Mouse (Mus musculus): ENCODE measurements at regions not wholly inside any gene's neighbourhood (a gene's known extent, or its start where the extent isn't known, plus 50 kb on each side); places are given as distances from the start of the nearest gene placed in this dataset.

DNA sequence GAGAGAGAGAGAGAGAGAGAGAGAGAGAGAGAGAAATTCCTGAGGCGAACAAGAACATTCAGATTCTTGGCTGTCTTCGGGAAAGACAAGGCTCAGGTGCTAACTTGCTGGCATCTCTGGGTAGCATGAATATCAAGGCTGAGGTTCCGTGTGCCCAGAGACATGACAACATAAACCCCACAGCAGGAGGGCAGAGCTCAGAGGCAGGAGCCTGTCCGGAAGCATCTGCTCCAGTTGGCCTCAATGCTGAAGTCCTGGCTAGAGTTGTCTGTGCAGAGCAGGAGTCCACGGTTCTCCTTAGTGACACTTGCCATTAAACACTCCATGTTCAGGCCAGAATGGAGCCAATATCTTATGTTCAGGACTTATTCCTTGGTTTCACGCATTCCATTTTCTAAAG lies 555.6 kb downstream of the Plekhb2 start:
- ATAC-seq (replicated peaks; ENCODE audit: insufficient number of reproducible peaks, low FRiP score, low TSS enrichment, poor library complexity, severe bottlenecking) = no peak

DNA sequence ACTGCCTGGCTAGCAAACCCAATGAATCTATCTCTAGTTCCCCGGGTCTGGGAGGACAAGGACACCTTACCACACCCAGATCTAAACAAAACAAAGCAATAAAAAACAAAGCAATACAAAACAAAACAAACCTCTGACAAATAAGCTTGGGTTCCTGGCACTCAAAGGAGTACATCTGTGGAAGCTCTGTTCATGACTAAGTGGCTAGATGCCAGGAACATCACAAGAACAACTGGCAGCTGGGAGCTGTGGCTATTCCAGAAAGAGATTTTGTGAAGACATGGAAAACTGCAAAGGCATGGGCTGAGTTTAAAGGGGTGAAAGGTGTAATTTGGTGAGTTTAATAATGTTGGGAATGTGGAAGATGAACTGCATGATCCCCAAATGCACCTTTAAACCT lies 565.9 kb downstream of the Plekhb2 start:
- no peak for ATAC-seq (replicated peaks; ENCODE audit: insufficient number of reproducible peaks, low FRiP score, low TSS enrichment, poor library complexity, severe bottlenecking)

DNA sequence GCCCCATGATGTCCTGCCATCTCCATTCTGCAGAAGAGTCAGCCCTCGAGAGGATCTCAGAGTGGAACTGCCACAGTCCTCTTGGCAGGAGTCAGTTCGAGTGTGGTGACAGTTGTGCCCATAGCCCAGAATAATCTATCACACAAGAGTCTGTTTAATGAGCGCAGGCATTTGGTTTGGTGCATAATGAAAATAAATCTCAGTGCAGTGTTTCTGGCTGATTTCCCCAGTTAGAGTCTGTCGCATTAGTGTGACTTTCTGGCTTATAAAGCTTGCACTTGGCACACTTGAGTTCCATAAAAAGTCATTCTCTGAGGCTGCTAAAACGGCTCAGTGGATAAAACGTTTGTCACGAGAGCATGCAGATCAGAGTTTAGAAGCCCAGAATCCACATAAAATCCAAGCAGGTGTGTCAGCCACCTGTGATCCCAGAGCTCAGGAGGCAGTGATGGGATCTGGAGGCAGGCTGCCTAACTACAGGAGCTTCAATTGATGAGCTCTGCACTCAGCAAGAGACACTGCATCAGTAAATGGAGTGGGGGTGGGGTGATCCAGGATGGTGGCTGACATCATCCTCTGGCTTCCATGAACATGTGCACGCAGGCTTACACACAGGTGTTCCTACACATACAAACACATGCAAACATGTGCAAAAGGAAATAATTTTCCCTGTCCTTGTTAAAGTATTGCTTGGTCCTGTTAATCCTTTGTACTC lies 578.5 kb downstream of the Plekhb2 start:
- ATAC-seq (replicated peaks; ENCODE audit: insufficient number of reproducible peaks, low FRiP score, low TSS enrichment, poor library complexity, severe bottlenecking) = no peak

DNA sequence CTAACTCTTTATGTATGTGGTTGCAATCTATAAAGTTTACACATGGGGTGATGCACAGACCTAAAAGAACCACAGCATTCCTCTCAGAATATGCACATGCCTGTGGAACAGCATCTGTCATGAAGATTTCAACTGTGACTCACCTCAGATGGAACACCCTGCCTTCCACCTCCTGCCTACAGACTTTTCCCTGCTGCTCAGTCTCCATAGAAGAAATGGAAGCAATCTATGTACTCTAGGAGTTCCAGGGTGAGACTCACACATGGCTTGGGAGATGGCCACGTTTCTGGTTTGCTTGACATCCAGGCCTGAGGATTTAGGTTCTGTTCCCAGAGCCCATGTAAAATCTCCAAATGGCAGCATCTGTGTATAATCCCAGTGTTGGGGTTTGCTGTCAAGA lies 579.7 kb downstream of the Plekhb2 start:
- no peak for ATAC-seq (replicated peaks; ENCODE audit: insufficient number of reproducible peaks, low FRiP score, low TSS enrichment, poor library complexity, severe bottlenecking)

DNA sequence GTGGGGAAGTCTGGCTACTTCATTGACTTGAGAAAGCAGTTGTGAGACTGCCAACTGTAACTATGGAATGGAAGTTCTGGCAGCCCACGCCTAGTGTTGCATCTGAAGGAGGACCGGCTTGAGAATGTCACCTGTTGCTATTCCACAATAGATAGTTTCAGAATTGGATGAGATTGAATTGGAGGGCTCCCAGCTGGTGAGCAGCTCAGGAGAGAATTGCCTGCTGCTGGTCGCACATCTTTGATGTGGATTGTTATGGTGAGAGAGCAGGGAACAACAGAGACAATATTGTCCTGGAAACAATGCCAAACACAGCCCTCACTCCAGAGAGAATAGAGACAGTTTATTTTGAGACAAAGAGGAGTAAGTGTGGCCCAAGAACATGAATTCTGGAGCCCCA lies 585.9 kb downstream of the Plekhb2 start:
- ATAC-seq (replicated peaks; ENCODE audit: insufficient number of reproducible peaks, low FRiP score, low TSS enrichment, poor library complexity, severe bottlenecking) = no peak

DNA sequence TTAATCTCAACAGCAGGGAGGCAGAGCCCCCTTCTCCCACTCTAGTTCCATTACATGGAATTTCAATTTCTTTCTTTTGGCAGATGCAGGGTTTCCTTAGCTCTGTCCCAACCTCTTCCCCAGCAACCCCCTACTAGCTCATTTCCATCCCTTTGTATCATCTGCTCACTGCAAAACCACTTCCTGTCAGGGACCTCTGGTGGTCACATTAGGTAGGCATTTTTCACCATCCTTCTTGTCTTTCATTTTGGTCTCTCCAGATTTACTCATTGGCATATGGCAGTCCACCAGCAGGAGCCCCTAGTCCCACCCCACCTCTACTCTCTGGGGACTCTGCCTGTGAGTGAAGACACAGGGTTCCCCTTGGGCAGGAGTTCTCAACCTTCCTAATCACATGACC lies 597.6 kb downstream of the Plekhb2 start:
- ATAC-seq (replicated peaks; ENCODE audit: insufficient number of reproducible peaks, low FRiP score, low TSS enrichment, poor library complexity, severe bottlenecking) = no peak

DNA sequence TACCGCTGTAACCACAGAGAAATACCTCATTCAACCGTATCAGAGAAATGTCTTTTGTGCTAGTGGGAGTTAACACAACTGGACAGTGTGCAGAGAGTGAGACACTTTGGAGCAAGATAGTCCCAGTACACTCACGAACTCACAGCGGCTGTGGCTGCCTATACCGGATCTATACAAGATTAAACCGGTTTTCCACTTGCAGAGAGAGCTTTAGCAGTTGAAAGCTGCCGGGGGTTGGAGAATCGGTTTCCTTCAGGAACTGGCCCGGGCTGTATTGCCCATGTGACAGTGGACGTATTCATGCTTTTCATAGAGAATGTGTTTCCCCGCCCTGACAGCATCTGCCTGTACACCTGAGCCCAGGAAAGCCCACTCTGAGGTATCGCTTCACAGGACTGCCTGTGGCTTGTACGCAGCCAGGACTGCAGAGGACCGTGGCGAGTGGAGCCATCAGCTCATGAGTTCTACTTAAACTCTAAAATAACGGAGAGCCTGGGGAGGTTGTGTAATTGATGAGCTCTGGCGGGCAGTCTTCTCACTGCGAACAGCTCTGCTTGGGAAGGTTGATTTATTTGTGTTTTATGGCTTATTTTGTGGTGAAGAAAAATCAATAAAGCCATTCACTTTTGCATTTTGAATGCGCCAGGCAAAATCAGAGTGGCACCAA lies 602.8 kb downstream of the Plekhb2 start:
- ATAC-seq (replicated peaks; ENCODE audit: insufficient number of reproducible peaks, low FRiP score, low TSS enrichment, poor library complexity, severe bottlenecking) = no peak

DNA sequence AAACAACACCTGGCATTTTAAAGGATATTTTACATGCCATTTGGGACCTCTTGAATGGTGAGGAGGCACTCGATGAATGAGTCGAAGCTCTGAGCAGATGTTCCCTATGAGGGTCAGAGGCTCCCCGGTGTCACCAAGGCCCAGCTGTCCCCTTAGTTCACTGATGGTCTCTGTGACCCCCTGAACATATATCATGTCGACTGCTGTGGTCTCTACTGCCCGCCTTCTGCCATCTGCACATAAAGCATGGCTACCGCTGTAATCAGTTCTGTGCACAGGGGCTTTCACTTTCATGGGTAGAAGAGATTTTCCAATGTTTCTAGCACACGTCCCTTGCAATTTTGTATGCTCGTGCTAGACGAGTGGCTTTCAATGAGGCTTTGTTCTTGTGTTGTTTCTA lies 607.8 kb downstream of the Plekhb2 start:
- ATAC-seq (replicated peaks; ENCODE audit: insufficient number of reproducible peaks, low FRiP score, low TSS enrichment, poor library complexity, severe bottlenecking) = no peak

DNA sequence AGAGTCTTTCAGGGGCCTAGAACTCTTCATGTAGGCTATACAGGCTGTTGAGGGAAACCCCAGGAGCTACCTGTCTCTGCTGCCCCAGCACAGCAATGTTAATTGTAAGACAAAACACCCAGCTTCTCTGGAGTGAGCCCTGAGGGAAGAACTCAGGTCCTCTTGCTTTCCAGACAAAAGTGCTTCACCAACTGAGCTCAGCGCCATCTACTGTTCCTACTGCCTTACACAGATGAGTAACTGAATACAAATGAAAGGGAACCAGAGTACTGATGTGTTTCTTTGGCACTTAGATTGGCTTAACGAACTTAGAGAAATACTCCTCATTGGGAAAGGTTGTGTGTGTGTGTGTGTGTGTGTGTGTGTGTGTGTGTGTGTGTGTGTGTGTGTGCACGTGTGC lies 603.1 kb upstream of the Hs6st1 start:
- no peak for ATAC-seq (replicated peaks; ENCODE audit: insufficient number of reproducible peaks, low FRiP score, low TSS enrichment, poor library complexity, severe bottlenecking)

DNA sequence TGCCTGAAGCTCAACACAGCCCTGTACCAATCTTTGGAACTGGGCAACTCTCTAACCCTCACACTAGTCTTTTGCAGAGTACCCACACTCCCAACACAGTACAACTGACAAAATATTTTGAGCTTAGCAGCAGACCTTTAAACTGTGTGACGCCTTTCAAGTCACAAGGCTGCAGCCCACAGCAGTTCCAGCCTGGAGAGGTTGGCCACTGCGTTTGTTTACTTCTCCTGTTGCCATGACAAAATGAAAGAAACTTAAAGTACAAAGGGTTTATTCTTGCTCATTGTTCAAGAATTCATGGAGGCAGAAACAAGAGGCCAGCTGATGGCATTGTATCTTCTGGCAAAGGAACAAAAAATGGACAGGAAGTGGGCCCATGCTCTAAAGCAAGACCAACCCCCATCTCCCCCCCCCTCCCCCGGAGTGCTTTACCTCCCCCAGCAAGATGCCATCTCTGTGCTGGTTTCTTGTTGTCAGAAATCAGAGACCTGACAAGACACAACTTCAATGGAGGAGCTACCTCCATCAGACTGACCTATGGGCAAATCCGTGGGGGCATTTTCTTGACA lies 598.9 kb upstream of the Hs6st1 start:
- ATAC-seq (replicated peaks; ENCODE audit: insufficient number of reproducible peaks, low FRiP score, low TSS enrichment, poor library complexity, severe bottlenecking) = no peak

DNA sequence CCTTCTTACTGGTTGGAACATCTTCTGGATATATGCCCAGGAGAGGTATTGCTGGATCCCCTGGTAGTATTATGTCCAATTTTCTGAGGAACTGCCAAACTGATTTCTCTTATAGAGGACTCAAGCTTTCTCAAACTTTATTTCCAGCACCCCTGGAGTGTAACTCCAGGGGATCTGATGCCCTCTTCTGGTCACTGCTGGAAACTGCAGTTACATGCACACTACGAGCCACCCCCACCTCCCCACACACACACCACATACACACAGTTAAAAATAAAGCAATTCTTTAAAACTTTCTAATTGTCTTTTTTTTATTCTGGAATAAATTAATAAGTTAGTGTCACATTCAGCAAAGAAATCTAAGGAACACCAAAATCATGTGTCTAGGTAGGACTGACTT lies 589.9 kb upstream of the Hs6st1 start:
- no peak for ATAC-seq (replicated peaks; ENCODE audit: insufficient number of reproducible peaks, low FRiP score, low TSS enrichment, poor library complexity, severe bottlenecking)

DNA sequence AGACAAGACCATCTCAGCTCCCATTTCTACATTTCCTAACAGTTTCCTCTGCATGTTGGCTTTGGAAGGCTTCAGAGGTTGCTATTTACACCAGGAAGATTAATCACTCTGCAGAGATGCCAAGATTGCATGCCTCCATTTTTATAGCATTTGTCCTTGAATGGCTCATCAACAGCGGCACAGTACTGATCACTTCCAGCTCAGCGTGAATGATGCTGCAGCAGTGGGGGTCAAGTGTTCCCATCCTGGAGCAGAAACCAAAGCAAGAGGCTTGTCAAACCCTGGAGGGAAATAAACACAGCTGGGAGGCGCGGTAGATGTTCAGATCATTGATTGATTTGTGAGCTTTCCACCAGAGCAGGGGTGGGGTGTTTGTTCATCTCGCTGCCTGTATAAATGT lies 572.2 kb upstream of the Hs6st1 start:
- no peak for ATAC-seq (replicated peaks; ENCODE audit: insufficient number of reproducible peaks, low FRiP score, low TSS enrichment, poor library complexity, severe bottlenecking)

DNA sequence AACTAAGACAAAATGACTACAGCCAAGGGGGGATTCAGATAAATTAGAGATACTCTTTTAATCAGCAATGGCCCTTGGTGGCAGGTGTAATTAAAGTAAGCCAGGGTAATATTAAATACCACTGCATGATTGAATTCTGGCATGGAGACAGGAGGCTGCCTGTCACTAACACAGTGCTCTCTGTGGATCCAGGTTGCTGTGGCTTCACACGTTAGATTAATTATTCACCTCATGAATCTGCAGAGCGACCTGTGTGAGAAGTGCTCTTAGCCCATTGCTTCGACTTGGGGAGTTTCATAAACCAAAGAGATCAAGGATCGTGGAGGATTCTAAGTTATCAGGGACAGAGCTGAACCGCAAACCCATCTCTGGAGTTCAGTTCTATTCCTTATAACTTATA lies 545.2 kb upstream of the Hs6st1 start:
- no peak for ATAC-seq (replicated peaks; ENCODE audit: insufficient number of reproducible peaks, low FRiP score, low TSS enrichment, poor library complexity, severe bottlenecking)

DNA sequence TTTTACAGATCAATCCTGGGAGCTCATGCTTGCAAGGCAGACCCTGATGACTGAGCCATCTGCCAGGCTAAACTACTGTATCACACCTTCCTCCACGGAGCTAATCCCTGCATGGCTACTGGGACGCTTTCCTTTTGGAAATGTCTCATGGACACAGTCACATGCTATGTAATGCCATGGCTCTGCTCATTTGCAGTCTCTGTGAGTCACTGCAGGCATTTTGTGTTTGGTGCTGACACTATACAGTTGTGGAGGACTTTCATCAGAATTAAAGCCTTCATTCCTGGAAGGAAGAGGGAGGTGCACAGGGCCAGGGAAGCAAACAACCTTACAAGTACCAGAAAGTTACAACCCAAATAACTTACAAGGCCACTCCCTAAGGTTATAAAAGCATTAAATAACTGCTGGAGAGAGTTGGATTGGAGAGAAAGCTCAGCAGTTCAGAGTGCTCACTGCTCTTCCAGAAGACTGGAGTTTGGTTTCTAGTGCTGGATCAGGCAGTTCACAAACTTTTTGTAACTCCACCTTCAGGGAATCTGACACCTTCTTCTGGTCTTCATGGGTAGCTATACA lies 544.3 kb upstream of the Hs6st1 start:
- ATAC-seq (replicated peaks; ENCODE audit: insufficient number of reproducible peaks, low FRiP score, low TSS enrichment, poor library complexity, severe bottlenecking) = no peak

DNA sequence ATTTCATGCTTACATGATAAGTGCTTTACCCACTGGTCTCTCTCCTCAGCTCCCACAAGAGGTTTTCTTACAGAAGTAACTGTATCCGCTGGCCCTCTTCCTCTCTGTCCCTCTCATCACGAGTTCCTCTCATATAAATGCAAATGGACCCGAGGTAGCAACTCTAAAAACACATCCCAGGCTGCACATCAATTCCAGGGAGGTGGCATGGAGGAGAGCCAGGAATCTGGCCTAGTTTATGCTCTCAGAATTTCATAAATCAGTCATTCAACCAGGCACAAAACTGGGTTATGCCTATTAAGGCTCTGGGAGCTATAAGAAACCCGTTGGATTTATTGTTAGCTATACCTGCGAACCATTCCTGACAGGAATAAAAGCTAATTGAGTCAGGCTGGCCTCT lies 543.4 kb upstream of the Hs6st1 start:
- no peak for ATAC-seq (replicated peaks; ENCODE audit: insufficient number of reproducible peaks, low FRiP score, low TSS enrichment, poor library complexity, severe bottlenecking)

DNA sequence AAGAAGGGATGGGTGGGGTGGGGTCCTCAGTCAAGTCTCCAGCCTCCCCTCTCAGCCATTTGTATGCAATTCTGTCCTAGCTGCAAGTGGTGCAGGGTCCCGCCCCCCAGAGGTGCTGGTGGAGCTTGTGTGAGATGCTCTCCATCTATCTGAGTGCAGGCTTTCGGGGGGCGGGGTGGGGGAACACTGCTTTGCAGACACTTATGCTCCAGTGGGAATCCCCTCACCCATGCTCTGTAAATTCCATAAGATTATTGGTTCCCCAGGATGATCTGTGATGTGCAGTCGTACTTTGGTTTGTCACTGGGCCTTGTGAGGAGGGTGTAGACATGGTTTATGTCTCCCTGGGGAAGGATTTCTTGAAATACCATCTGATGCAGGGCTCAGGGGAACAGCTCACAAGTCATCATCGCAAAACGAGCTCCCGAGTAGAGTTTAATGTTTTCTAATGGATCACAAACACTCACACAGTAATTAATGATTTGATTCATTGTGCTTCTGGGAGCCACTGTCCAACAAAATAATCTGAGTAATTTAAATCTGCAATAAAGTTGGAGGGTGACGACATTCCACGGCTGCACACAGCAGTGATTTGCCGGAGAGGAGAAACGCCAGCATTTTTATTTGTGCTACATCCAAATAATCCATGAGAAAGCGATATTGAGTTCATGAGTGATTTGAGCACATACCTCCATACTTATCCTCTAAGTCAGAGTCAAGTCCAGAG lies 540.3 kb upstream of the Hs6st1 start:
- no peak for ATAC-seq (replicated peaks; ENCODE audit: insufficient number of reproducible peaks, low FRiP score, low TSS enrichment, poor library complexity, severe bottlenecking)

DNA sequence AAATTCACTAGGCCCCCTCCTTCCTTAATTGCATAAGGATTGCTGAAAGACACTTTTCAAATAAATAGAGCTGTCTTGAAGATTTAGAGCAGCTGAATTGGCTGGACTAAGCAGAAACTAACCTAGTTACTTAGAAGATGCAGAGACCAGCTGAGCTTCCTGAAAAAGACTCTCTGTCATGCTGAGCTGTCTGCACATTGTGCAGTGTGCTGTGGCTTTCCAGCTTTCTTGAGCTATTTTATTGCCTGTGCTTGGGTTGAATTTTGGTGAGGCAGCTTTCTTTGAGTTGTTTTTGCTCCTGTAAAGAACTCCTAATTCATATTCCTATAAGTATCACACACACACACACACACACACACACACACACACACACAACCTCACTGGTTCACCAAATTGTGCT lies 532.7 kb upstream of the Hs6st1 start:
- no peak for ATAC-seq (replicated peaks; ENCODE audit: insufficient number of reproducible peaks, low FRiP score, low TSS enrichment, poor library complexity, severe bottlenecking)

DNA sequence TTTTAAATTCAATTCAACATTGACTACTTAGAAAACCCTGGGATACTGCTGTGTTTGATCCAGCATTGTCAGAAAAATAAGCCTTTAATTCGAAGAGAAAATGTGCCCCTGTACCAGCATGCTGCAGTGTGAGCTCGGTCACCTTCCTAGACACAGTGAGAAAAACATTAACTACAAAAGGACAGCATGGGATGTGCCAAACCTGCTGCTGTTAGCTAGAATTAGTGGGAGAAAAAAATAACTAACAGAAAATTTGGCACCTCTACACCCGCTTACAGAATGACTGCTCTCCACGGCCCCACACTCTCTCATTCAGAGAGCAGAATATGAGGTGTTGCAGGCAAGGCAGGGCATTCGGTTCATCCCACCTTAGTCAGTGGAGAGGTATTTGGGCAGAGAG lies 531.9 kb upstream of the Hs6st1 start:
- ATAC-seq (replicated peaks; ENCODE audit: insufficient number of reproducible peaks, low FRiP score, low TSS enrichment, poor library complexity, severe bottlenecking) = no peak

DNA sequence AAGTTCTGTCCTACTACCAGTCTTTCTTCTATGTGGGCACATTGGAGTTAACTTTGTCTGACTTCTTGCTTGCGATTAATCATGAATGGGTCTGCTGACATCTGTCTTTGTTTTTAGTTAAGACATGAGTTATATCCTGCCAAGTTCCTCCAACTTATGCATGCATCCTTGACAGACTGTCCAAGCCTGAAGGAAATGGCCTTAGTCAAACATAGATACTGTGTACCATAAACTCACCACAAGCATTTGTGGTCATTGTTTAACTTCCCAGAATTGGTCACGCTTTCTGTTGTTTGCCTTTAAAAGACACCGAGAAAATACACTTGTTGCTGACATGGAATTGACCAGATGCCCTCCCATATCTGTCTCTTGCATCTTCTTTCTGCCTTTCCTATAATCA lies 519.4 kb upstream of the Hs6st1 start:
- no peak for ATAC-seq (replicated peaks; ENCODE audit: insufficient number of reproducible peaks, low FRiP score, low TSS enrichment, poor library complexity, severe bottlenecking)

Data from monocyte, adult 5-6 weeks (primary cell).